Mouse (Mus musculus) lung, adult 2 months (tissue): ENCODE data around the gene Map7d2.

Source experiments
- CTCF ChIP-seq: fragments of 200-500 bp; IDR thresholded peaks from 2 replicates; pipeline ENCODE4 v1.5.1; 2011; ENCODE audit warnings: mild to moderate bottlenecking, low read length, control low read depth; ENCODE audit not compliant: insufficient read depth
- POLR2A ChIP-seq: fragments of 200-500 bp; IDR thresholded peaks from 2 replicates; pipeline ENCODE4 v1.6.1; 2011; ENCODE audit warnings: low read depth, mild to moderate bottlenecking, control low read depth, low read length, borderline replicate concordance; ENCODE audit errors: extremely low read depth

- TF ChIP-seq POLR2A (peak; percentile 62; the same call in 1 of the 2 replicates), CTCF (peak; percentile 49)
Measured at GRCm38 (mm10) chrX:159532427-159532810, 118.0 kb downstream of the Map7d2 start.
